Mouse (Mus musculus): ENCODE measurements at regions not wholly inside any gene's neighbourhood (a gene's known extent, or its start where the extent isn't known, plus 50 kb on each side); places are given as distances from the start of the nearest gene placed in this dataset.
"Not testable (repeated sequence)": the region's sequence is repeated elsewhere in the genome, so short reads cannot be mapped to it uniquely, and the experiment has no call there.

- not testable (repeated sequence) for DNase-seq (ENCODE audit: extremely low spot score in 1 of 2, low spot score in 1 of 2)
Measured at GRCm38 (mm10) chr10:38704762-38705130, 116.8 kb downstream of the Rfpl4b start.

- DNase-seq (ENCODE audit: extremely low spot score in 1 of 2, low spot score in 1 of 2), result no peak
Measured at GRCm38 (mm10) chr10:38703954-38704761, 117.4 kb downstream of the Rfpl4b start.

- DNase-seq (ENCODE audit: extremely low spot score in 1 of 2, low spot score in 1 of 2), result no peak
Measured at GRCm38 (mm10) chr10:38677453-38677852, 144.1 kb downstream of the Rfpl4b start.

GRCm38 (mm10) chr10:38668610-38669009 is 153.0 kb downstream of the Rfpl4b start:
- DNase-seq (ENCODE audit: extremely low spot score in 1 of 2, low spot score in 1 of 2), result peak in 1 of 2 experiments; percentile 10

- DNase-seq (ENCODE audit: extremely low spot score in 1 of 2, low spot score in 1 of 2), result no peak
Measured at GRCm38 (mm10) chr10:38667841-38668240, 153.7 kb downstream of the Rfpl4b start.

GRCm38 (mm10) chr10:38635695-38636094 is 185.9 kb downstream of the Rfpl4b start:
- no peak for DNase-seq (ENCODE audit: extremely low spot score in 1 of 2, low spot score in 1 of 2)

GRCm38 (mm10) chr10:38629907-38630505 is 191.6 kb downstream of the Rfpl4b start:
- DNase-seq (ENCODE audit: extremely low spot score in 1 of 2, low spot score in 1 of 2), result no peak

- no peak for DNase-seq (ENCODE audit: extremely low spot score in 1 of 2, low spot score in 1 of 2)
Measured at GRCm38 (mm10) chr10:38623399-38623798, 198.2 kb downstream of the Rfpl4b start.

- no peak for DNase-seq (ENCODE audit: extremely low spot score in 1 of 2, low spot score in 1 of 2)
Measured at GRCm38 (mm10) chr10:38609606-38610510, 211.7 kb downstream of the Rfpl4b start.

- no peak for DNase-seq (ENCODE audit: extremely low spot score in 1 of 2, low spot score in 1 of 2)
Measured at GRCm38 (mm10) chr10:38586061-38586460, 235.5 kb downstream of the Rfpl4b start.

GRCm38 (mm10) chr10:38575726-38576125 is 245.9 kb downstream of the Rfpl4b start:
- no peak for DNase-seq (ENCODE audit: extremely low spot score in 1 of 2, low spot score in 1 of 2)

GRCm38 (mm10) chr10:38573728-38574127 is 247.9 kb downstream of the Rfpl4b start:
- DNase-seq (ENCODE audit: extremely low spot score in 1 of 2, low spot score in 1 of 2), result peak in 1 of 2 experiments; percentile 17

GRCm38 (mm10) chr10:38573146-38573545 is 248.4 kb downstream of the Rfpl4b start:
- DNase-seq (ENCODE audit: extremely low spot score in 1 of 2, low spot score in 1 of 2), result peak; percentile 35 to 58

- no peak for DNase-seq (ENCODE audit: extremely low spot score in 1 of 2, low spot score in 1 of 2)
Measured at GRCm38 (mm10) chr10:38567270-38567669, 254.3 kb downstream of the Rfpl4b start.

- no peak for DNase-seq (ENCODE audit: extremely low spot score in 1 of 2, low spot score in 1 of 2)
Measured at GRCm38 (mm10) chr10:38566361-38566760, 255.2 kb downstream of the Rfpl4b start.

- DNase-seq (ENCODE audit: extremely low spot score in 1 of 2, low spot score in 1 of 2), result peak; percentile 15 to 72
Measured at GRCm38 (mm10) chr10:38555040-38555439, 266.5 kb downstream of the Rfpl4b start.

GRCm38 (mm10) chr10:38553688-38554680 is 267.6 kb downstream of the Rfpl4b start:
- DNase-seq (ENCODE audit: extremely low spot score in 1 of 2, low spot score in 1 of 2), result peak in 1 of 2 experiments; percentile 61

- no peak for DNase-seq (ENCODE audit: extremely low spot score in 1 of 2, low spot score in 1 of 2)
Measured at GRCm38 (mm10) chr10:38553326-38553687, 268.3 kb downstream of the Rfpl4b start.

- no peak for DNase-seq (ENCODE audit: extremely low spot score in 1 of 2, low spot score in 1 of 2)
Measured at GRCm38 (mm10) chr10:38552350-38553076, 269.1 kb downstream of the Rfpl4b start.

Measured in frontal cortex, adult 2 months (tissue).